Mouse (Mus musculus) liver, adult 2 months (tissue): ENCODE data around the gene Gm21974.

Experiments
- CTCF ChIP-seq: fragments of 200-500 bp; IDR thresholded peaks from 2 replicates; pipeline ENCODE4 v1.5.1; 2011; ENCODE audit warnings: low read depth, low read length, control low read depth
- POLR2A ChIP-seq: fragments of 200-500 bp; IDR thresholded peaks from 2 replicates; pipeline ENCODE4 v1.6.1; 2011; ENCODE audit warnings: low read length, control low read depth; ENCODE audit not compliant: insufficient read depth; ENCODE audit errors: extremely low read depth

GRCm38 (mm10) chr7:127875627-127876001 lies 19.6 kb downstream of the Gm21974 start:
- TF ChIP-seq CTCF, result no peak
- no peak for TF ChIP-seq POLR2A
